Mouse (Mus musculus) limb, embryonic 12.5 days (tissue): ENCODE measurements at regions not wholly inside any gene's neighbourhood (a gene's known extent, or its start where the extent isn't known, plus 50 kb on each side); places are given as distances from the start of the nearest gene placed in this dataset.
A peak's percentile ranks its signal among the peaks of the same experiment; 100 is the strongest.

Source experiments
- ATAC-seq: fragments of 200-750 bp; cut with Nextera tagmentation; 2 replicates; pipeline ENCODE4 v1.8.0; 2017; ENCODE audit warnings: low read depth, moderate TSS enrichment; ENCODE audit not compliant: insufficient number of reproducible peaks, insufficient read depth, low FRiP score, low TSS enrichment
- H3K27ac ChIP-seq: fragments of 300-500 bp; sonication (generic); 2 replicates; pipeline ENCODE4 v1.5.1; 2016; ENCODE audit warnings: mild to moderate bottlenecking, moderate library complexity
- H3K27me3 ChIP-seq: fragments of 300-500 bp; sonication (generic); 2 replicates; pipeline ENCODE4 v1.6.1; 2016; ENCODE audit warnings: mild to moderate bottlenecking, moderate library complexity
- H3K36me3 ChIP-seq: fragments of 300-500 bp; sonication (generic); 2 replicates; pipeline ENCODE4 v1.6.1; 2016; ENCODE audit warnings: mild to moderate bottlenecking, moderate library complexity
- H3K4me1 ChIP-seq: fragments of 300-500 bp; sonication (generic); replicated peaks from 2 replicates; pipeline ENCODE4 v1.6.1; 2016
- H3K4me2 ChIP-seq: fragments of 300-500 bp; sonication (generic); 2 replicates; pipeline ENCODE4 v1.6.1; 2016; ENCODE audit warnings: mild to moderate bottlenecking, moderate library complexity
- H3K4me3 ChIP-seq: fragments of 300-500 bp; sonication (generic); replicated peaks from 2 replicates; pipeline ENCODE4 v1.5.1; 2016; ENCODE audit warnings: mild to moderate bottlenecking
- H3K9ac ChIP-seq: fragments of 300-500 bp; sonication (generic); replicated peaks from 2 replicates; pipeline ENCODE4 v1.6.1; 2016; ENCODE audit warnings: mild to moderate bottlenecking, moderate library complexity
- H3K9me3 ChIP-seq: fragments of 300-500 bp; sonication (generic); 2 replicates; pipeline ENCODE4 v1.6.1; 2016; ENCODE audit warnings: mild to moderate bottlenecking, moderate library complexity
- WGBS: fragments of 180-500 bp; shearing (Covaris S2); methylation state at CpG from one replicate; pipeline ENCODE4 v1.1.7; 2016; 5-methylcytosine and 5-hydroxymethylcytosine counted together

DNA sequence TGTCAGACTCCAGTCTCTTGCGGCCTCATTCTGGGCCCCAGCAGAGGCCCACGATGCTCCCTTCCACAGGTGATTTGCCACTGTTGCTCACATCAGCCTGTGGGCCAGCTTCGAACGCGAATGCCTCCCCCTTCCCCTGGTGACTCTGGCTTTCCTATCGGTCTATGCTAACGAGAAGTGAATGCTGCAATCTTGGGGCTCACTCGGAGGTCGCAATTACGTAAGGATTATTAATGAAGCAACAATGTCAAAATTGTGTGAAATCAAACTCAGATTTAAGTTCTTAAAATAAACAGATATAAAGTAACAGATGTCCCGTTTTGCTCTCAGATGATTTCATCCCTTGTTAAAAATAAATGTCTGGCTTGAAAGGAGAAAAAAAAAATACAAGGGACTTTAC is 572.3 kb downstream of the Bnc2 start:
- Histone ChIP-seq H3K9me3 (no peaks in the 10 kb centered on the region), H3K27ac (no peak overlapping the region), H3K27me3 (no peaks in the 10 kb centered on the region), H3K36me3 (no peaks in the 10 kb centered on the region), H3K4me3 (no peak overlapping the region), H3K4me1 (peaks cover 34% of the 10 kb centered on the region), H3K9ac (no peak overlapping the region; the same call in 1 of the 2 replicates), H3K4me2 (no peak overlapping the region)
- no peak for ATAC-seq
- WGBS, result 36% methylated on average over 11 of the region's 11 CpGs

DNA sequence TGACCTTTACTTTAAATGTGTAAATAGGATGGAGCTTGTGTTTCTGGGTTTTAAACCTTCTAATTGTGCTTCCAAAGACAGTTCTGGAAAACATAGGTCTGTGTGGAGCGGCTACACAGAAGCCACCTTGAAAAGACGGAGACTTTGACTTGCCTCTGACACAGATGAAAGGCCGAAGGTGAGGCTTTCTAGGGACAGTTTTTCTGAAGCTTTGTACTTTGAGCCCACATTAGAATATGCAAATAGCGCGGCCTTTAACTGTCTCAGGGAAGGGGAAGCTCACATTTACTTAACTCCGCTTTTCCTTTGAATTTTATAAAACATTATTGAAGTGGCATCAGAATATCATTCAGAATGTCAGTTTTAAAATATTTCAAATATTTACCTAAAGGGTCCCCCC is 566.5 kb downstream of the Bnc2 start:
- no peak overlapping the region for H3K4me2 ChIP-seq
- peaks cover 11% of the 10 kb centered on the region for H3K4me1 ChIP-seq
- no peak for ATAC-seq
- H3K9me3 ChIP-seq, result no peaks in the 10 kb centered on the region
- no peak overlapping the region for H3K4me3 ChIP-seq
- H3K36me3 ChIP-seq, result no peaks in the 10 kb centered on the region
- peaks cover 4% of the 10 kb centered on the region; the same call in 1 of the 2 replicates for H3K27me3 ChIP-seq
- no peak overlapping the region for H3K27ac ChIP-seq
- WGBS, result 76% methylated on average over 6 of the region's 6 CpGs
- no peak overlapping the region for H3K9ac ChIP-seq

DNA sequence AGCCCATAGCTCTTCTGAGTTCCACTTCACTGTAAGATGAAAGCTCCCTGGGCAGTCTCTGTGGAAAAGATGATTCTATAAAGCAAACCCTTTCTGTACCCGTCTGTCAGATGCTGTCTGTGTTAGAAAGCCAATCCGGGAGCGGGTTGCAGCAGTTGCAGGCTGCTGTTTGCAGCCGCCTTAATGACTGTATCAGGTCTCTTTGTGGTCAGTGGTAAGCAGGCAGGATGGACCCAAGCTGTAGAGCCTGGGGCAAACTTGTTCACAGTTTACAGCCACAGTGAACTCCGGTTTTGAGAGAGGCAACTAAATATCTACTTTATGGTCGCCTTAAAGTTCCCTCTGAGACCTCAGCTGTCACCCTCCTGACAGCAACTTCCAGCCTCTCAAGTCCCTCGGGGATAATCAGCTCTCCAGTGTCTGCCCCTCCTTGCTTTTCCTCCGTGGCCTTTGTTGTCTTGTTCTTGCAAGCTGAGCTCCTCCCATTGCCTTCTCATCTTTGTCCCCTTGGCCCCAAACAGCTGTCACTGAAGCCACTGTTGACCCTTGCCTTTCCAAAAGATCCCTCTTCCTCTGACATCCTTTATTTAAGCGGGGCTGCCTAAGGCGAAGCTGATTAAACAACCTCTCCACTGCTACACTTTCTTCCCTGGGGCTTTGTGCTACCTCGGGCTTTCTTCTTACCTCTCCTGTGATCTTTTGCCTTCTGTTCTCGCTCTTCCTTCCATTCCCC is 565.1 kb downstream of the Bnc2 start:
- ATAC-seq, result no peak
- WGBS, result 13% methylated on average over 12 of the region's 12 CpGs
- Histone ChIP-seq H3K4me1 (peaks cover 10% of the 10 kb centered on the region), H3K9ac (no peak overlapping the region), H3K9me3 (no peaks in the 10 kb centered on the region), H3K36me3 (no peaks in the 10 kb centered on the region), H3K4me3 (no peak overlapping the region), H3K27ac (no peak overlapping the region), H3K4me2 (no peak overlapping the region), H3K27me3 (peaks cover 4% of the 10 kb centered on the region; the same call in 1 of the 2 replicates)

- ATAC-seq, result no peak
- Histone ChIP-seq H3K4me3 (no peak overlapping the region), H3K27me3 (peaks cover 3% of the 10 kb centered on the region; the same call in 1 of the 2 replicates), H3K4me1 (peaks cover 17% of the 10 kb centered on the region), H3K4me2 (no peak overlapping the region), H3K36me3 (no peaks in the 10 kb centered on the region), H3K27ac (no peak overlapping the region), H3K9me3 (no peaks in the 10 kb centered on the region), H3K9ac (no peak overlapping the region)
- WGBS, result 72% methylated on average over 10 of the region's 10 CpGs
Observed at GRCm38 (mm10) chr4:84114162-84115040, 560.7 kb downstream of the Bnc2 start.

GRCm38 (mm10) chr4:84118284-84118919 is 556.7 kb downstream of the Bnc2 start:
- H3K27me3 ChIP-seq, result no peaks in the 10 kb centered on the region
- H3K4me2 ChIP-seq, result no peak overlapping the region
- 0 out of 2 replicates have a peak overlapping the region, but pooled peaks have one; percentile 82 for H3K27ac ChIP-seq
- no peaks in the 10 kb centered on the region for H3K9me3 ChIP-seq
- H3K36me3 ChIP-seq, result no peaks in the 10 kb centered on the region
- H3K4me3 ChIP-seq, result no peak overlapping the region
- no peak overlapping the region for H3K9ac ChIP-seq
- WGBS, result 88% methylated on average over 2 of the region's 2 CpGs
- 0 out of 2 replicates have a peak, but pooled peaks have one; percentile 60 for ATAC-seq
- peaks cover 34% of the 10 kb centered on the region for H3K4me1 ChIP-seq

- H3K9ac ChIP-seq, result no peak overlapping the region
- no peak overlapping the region for H3K4me2 ChIP-seq
- H3K9me3 ChIP-seq, result no peaks in the 10 kb centered on the region
- peak overlapping the region; percentile 82 for H3K27ac ChIP-seq
- WGBS, result 6% methylated on average over 7 of the region's 7 CpGs
- H3K4me1 ChIP-seq, result peaks cover 34% of the 10 kb centered on the region
- peak; percentile 57; the same call in 1 of the 2 replicates for ATAC-seq
- no peak overlapping the region for H3K4me3 ChIP-seq
- H3K36me3 ChIP-seq, result no peaks in the 10 kb centered on the region
- no peaks in the 10 kb centered on the region for H3K27me3 ChIP-seq
Observed at GRCm38 (mm10) chr4:84119616-84120015, 555.5 kb downstream of the Bnc2 start.

DNA sequence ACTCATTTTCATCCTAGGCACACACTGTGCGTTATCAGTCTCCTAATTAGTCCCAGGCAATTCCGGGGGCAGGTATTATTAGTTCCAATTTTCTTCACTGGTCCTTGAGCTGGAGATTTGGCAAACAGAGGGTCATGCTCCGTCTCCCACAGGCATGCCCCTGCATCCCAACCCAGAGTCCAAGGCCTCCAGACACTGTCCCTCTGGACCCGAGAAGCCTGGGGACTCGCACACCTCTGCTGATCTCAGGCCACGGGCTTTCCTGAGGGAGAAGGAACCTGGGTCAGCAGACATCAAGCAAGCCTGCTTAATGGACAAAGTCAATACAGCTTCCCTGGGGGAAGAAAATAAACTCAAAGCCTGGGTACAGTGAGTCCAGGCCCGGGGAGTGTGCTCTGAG is 554.7 kb downstream of the Bnc2 start:
- Histone ChIP-seq H3K4me1 (peaks cover 42% of the 10 kb centered on the region), H3K4me3 (no peak overlapping the region), H3K27ac (peak overlapping the region; percentile 66), H3K9me3 (no peaks in the 10 kb centered on the region), H3K36me3 (no peaks in the 10 kb centered on the region), H3K27me3 (no peaks in the 10 kb centered on the region), H3K4me2 (no peak overlapping the region), H3K9ac (no peak overlapping the region)
- ATAC-seq, result no peak
- WGBS, result 20% methylated on average over 7 of the region's 7 CpGs

DNA sequence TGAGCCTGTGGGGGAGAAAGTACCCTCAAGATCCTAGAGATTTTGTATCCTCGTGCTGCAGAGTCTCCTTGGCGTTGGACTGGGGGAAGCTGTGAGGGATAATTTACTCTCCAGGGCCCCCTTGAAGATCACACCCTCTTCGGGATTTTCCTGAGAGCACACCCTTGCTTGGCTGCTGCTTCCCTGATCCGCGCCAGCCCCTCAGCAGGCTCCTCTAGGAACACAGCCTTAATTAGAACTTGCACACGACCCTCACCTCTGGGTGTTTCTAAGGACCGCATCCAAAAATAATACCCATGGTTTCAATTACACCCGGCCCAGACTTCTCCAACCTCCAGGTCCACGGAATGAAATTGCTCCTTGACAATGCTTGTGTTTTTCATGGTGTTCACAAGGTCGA is 553.6 kb downstream of the Bnc2 start:
- no peak for ATAC-seq
- H3K4me3 ChIP-seq, result no peak overlapping the region
- H3K36me3 ChIP-seq, result no peaks in the 10 kb centered on the region
- H3K27me3 ChIP-seq, result no peaks in the 10 kb centered on the region
- H3K9ac ChIP-seq, result no peak overlapping the region
- H3K4me2 ChIP-seq, result no peak overlapping the region
- no peaks in the 10 kb centered on the region for H3K9me3 ChIP-seq
- 46% methylated on average over 10 of the region's 10 CpGs for WGBS
- peaks cover 52% of the 10 kb centered on the region for H3K4me1 ChIP-seq
- H3K27ac ChIP-seq, result no peak overlapping the region

DNA sequence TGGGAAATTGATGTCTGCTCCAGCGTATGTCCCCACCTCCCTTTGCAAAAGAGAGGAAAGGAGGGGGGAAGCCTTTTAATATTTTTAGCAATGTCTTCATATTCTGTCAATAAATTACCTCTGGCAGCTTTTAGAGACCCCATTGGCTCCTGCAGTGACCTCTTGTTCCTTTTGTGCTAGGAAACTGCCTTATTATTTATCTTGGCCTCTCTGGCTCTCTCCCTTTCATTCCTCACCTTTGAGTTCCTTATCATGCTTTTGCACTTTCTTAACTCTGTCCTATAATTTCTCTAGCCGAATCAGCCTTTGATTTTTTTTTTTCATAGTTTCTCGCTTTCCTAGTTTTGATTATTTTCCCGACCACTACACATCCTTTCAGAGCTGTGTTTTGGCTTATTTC is 548.7 kb downstream of the Bnc2 start:
- no peaks in the 10 kb centered on the region for H3K36me3 ChIP-seq
- peaks cover 23% of the 10 kb centered on the region for H3K4me1 ChIP-seq
- no peak for ATAC-seq
- peak overlapping the region; percentile 53 for H3K27ac ChIP-seq
- no peak overlapping the region for H3K9ac ChIP-seq
- H3K4me3 ChIP-seq, result no peak overlapping the region
- WGBS, result 79% methylated on average over 4 of the region's 4 CpGs
- H3K27me3 ChIP-seq, result no peaks in the 10 kb centered on the region
- H3K4me2 ChIP-seq, result no peak overlapping the region
- no peaks in the 10 kb centered on the region for H3K9me3 ChIP-seq

- H3K36me3 ChIP-seq, result no peaks in the 10 kb centered on the region
- no peak overlapping the region for H3K27ac ChIP-seq
- no peak for ATAC-seq
- 49% methylated on average over 2 of the region's 2 CpGs for WGBS
- no peaks in the 10 kb centered on the region for H3K9me3 ChIP-seq
- peaks cover 1% of the 10 kb centered on the region; the same call in 1 of the 2 replicates for H3K27me3 ChIP-seq
- H3K4me3 ChIP-seq, result no peak overlapping the region
- H3K4me2 ChIP-seq, result no peak overlapping the region
- H3K4me1 ChIP-seq, result peaks cover 18% of the 10 kb centered on the region
- H3K9ac ChIP-seq, result no peak overlapping the region
Observed at GRCm38 (mm10) chr4:84127380-84127779, 547.7 kb downstream of the Bnc2 start.
